Mouse (Mus musculus) ES-E14 (cell line): Measurements from ENCODE around the gene Kdm4b. TPM values are rescaled to one million over a fixed set of nuclear protein-coding genes. Genes with fewer than 3 reads are reported as not detected.

Experiments used
- DNase-seq: peaks from one replicate; pipeline ENCODE4 v3.0.0-alpha.2; 2013; ENCODE audit warnings: low read depth, low spot score
- H3K27ac ChIP-seq: 2 replicates; pipeline ENCODE4 v1.5.1; 2012; ENCODE audit warnings: low read depth, mild to moderate bottlenecking, low read length, moderate library complexity, mixed read lengths; ENCODE audit not compliant: poor library complexity, insufficient read depth, severe bottlenecking
- H3K36me3 ChIP-seq: 2 replicates; pipeline ENCODE4 v1.6.1; 2012; ENCODE audit warnings: mild to moderate bottlenecking, low read length, moderate library complexity, mixed read lengths; ENCODE audit not compliant: control insufficient read depth, poor library complexity, insufficient read depth, severe bottlenecking
- H3K4me1 ChIP-seq, 2 experiments: fragments of 150-350 bp in 1 of 2; sonication (generic) in 1 of 2; 2 replicates each; pipeline ENCODE4 v1.6.1; 2012; ENCODE audit warnings: low read length in 2 of 2, mild to moderate bottlenecking in 1 of 2, mixed read lengths in 1 of 2; ENCODE audit not compliant: control insufficient read depth in 2 of 2, insufficient read depth in 2 of 2, poor library complexity in 1 of 2
- H3K4me3 ChIP-seq, 2 experiments: fragments of 150-350 bp in 1 of 2; sonication (generic) in 1 of 2; 2 replicates each; pipeline ENCODE4 v1.5.1; 2012; ENCODE audit warnings: low read length in 2 of 2, low read depth in 1 of 2, mild to moderate bottlenecking in 1 of 2, mixed read lengths in 1 of 2; ENCODE audit not compliant: insufficient read depth in 1 of 2, poor library complexity in 1 of 2, severe bottlenecking in 1 of 2
- H3K9ac ChIP-seq: 2 replicates; pipeline ENCODE4 v1.6.1; 2012; ENCODE audit warnings: low read depth, mild to moderate bottlenecking, low read length, mixed read lengths; ENCODE audit not compliant: poor library complexity, insufficient read depth, severe bottlenecking
- H3K9me3 ChIP-seq: fragments of 150-350 bp; sonication (generic); 2 replicates; pipeline ENCODE4 v1.6.1; 2012; ENCODE audit warnings: low read depth, mild to moderate bottlenecking, low read length; ENCODE audit not compliant: control insufficient read depth, insufficient read depth
- CHD2 ChIP-seq: IDR thresholded peaks from 2 replicates; pipeline ENCODE4 v1.6.1; 2014; ENCODE audit warnings: mild to moderate bottlenecking, low read depth, low read length, inconsistent platforms
- HCFC1 ChIP-seq: IDR thresholded peaks from 2 replicates; pipeline ENCODE4 v1.6.1; 2012; ENCODE audit warnings: low read length, inconsistent platforms, borderline replicate concordance; ENCODE audit not compliant: insufficient read depth
- MAFK ChIP-seq: IDR thresholded peaks from 2 replicates; pipeline ENCODE4 v1.6.1; 2014; ENCODE audit warnings: mild to moderate bottlenecking, low read depth, low read length, inconsistent platforms; ENCODE audit not compliant: insufficient read depth
- ZC3H11A ChIP-seq: IDR thresholded peaks from 2 replicates; pipeline ENCODE4 v1.6.1; 2012; ENCODE audit warnings: low read depth, mild to moderate bottlenecking, inconsistent platforms, low read length, borderline replicate concordance
- ZNF384 ChIP-seq: IDR thresholded peaks from 2 replicates; pipeline ENCODE4 v1.6.1; 2012; ENCODE audit warnings: low read depth, low read length, inconsistent platforms
- in situ Hi-C, 2 experiments: fragments of 600-800 bp; cut with MboI; formaldehyde crosslinking; loops; one replicate each; pipeline ENCODE4 v1.15.1; 2025; ENCODE audit warnings: low sequenced_read_pairs in 2 of 2, inconsistent platforms in 1 of 2; ENCODE audit not compliant: unreplicated experiment in 2 of 2
- total RNA-seq: library from RNA; depleted of rRNA; stranded (reverse); fragments of 300-350 nt; gene quantifications from 2 replicates; pipeline ENCODE4 v1.2.3, GENCODE M21; 2012

Kdm4b gene
- total RNA-seq, 1 experiment, result 21.1 TPM

DNA sequence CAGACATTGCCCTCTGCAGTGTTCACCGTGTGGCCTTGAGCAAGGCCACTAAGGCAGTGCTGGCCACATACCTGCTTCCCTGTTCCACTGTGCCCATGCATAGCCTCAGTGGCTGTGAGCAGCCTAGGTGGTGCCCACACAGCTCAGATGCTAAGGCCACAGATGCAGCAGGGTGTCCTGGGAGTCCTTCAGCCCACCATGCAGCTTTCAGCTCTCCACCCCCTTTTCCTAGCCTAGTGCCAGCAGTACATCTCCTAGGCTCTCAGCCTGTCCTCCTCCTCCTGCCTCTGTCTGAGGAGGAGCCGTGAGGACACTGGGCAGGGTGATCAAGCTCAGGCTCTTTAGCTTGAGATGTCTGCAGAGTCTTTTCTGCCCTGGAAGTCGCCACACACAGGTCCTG lies 44.2 kb downstream of the Kdm4b start:
- no peak overlapping the region for H3K4me3 ChIP-seq
- no peak overlapping the region for H3K27ac ChIP-seq
- H3K9ac ChIP-seq, result no peak overlapping the region
- H3K9me3 ChIP-seq, result no peaks in the 10 kb centered on the region
- DNase-seq, result no peak
- H3K4me1 ChIP-seq, result no peaks in the 10 kb centered on the region
- in situ Hi-C loops, result no loop called here
- TF ChIP-seq ZNF384 (no peak), ZC3H11A (no peak), HCFC1 (no peak), CHD2 (no peak), MAFK (no peak)
- H3K36me3 ChIP-seq, result peaks cover 19% of the 10 kb centered on the region; the same call in 1 of the 2 replicates

DNA sequence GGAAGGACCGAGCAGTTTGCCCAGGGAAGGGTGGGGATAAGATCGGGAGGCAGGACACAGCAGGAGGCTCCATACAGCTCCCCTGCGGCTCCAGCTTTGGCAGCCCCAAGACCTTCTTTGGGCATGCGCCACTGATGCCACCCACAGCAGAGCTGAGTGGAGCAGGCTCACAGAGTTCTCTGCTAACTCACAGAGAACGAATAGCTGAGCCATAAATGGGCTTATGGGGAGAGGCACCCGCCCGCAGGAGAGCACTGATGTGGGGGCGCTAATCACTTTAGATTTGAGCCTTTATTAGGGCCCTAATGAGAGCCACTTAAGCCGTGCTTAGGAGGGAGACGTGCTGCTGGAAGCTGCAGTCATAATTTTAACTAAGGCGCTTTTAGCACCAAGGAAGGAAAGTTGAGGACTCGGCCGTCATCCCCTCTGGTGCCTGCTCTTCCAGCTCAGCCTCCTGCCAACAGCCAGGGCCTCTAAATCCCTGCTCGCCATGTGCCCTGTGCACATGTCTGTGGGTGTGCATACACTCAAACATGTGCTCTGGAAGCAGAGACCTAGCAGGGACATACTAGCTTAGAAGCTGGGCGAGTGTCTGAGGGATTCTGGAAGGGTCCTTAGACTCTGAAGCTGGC lies 45.3 kb downstream of the Kdm4b start:
- Histone ChIP-seq H3K4me3 (no peak overlapping the region), H3K4me1 (no peaks in the 10 kb centered on the region), H3K27ac (no peak overlapping the region), H3K9me3 (no peaks in the 10 kb centered on the region), H3K36me3 (peaks cover 20% of the 10 kb centered on the region; the same call in 1 of the 2 replicates), H3K9ac (no peak overlapping the region)
- DNase-seq, result no peak
- no peak for TF ChIP-seq CHD2
- no peak for TF ChIP-seq ZC3H11A
- in situ Hi-C loops, result no loop called here

DNA sequence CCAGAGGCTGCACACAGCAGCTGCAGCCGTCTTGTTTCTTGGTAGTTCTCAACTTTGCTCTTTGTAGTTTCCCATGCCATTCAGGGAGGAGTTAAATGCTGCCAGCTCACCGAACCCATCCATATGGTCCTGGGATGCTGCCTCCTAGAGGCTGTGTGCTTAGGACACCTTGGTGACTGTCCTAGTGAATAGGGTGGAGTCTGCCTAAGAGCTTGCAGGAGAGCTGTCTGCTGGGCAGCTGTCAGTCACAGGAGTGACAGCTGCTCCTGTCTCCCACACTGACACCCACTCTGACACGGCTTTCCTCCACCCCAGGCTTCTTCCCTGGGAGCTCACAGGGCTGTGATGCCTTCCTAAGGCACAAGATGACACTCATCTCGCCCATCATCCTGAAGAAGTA lies 46.2 kb downstream of the Kdm4b start:
- Histone ChIP-seq H3K27ac (no peak overlapping the region), H3K4me1 (no peaks in the 10 kb centered on the region), H3K36me3 (peaks cover 25% of the 10 kb centered on the region; the same call in 1 of the 2 replicates), H3K9me3 (no peaks in the 10 kb centered on the region), H3K9ac (no peak overlapping the region), H3K4me3 (no peak overlapping the region)
- DNase-seq, result no peak
- no peak for TF ChIP-seq HCFC1
- TF ChIP-seq ZNF384, result no peak
- no peak for TF ChIP-seq CHD2
- no peak for TF ChIP-seq MAFK
- TF ChIP-seq ZC3H11A, result no peak
- in situ Hi-C loops, result no loop called here

DNA sequence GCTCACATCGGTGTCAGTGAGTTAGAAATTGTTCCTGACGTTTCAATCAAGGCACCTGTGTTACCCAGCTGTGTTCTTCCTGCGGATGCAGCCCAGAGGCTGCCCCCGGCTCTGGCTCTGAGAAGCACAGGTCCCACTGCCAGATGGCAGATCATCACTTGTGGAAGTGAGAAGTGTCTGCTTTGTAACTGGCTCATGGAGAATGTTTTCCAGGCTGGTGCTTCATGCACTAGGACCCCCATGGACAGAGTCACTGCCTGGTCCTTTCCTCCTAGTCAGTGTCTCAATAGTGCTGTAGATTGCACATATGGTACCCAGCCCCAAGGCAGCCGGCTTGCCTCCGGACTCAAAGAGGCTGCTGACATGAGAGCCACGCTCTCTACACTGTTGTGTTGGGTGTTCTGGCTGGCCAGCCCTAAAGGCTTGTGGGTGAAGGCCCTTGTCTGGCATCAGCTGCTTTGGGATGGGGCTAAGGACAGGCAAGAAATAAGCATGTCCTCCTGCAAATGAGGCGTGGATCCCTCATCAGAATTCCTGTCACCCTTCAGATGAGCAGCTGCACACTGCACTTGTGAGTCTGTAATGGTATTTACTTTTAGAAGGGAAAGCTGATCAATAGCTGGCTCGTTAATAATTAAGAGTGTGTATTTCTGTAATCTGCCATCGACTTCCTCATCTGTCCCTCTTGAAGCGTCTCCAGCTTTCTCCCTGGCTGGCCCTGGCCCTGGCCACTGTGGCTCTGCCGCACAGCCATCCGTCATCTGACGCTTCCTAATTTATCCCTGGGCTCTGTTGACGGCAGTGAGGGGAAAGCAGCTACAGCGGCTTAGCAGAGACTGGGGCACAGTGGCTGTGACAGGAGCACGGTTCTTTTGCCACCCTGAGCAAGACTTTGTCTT lies 47.5 kb downstream of the Kdm4b start:
- Histone ChIP-seq H3K27ac (no peak overlapping the region), H3K4me1 (no peaks in the 10 kb centered on the region), H3K36me3 (peaks cover 22% of the 10 kb centered on the region; the same call in 1 of the 2 replicates), H3K4me3 (no peak overlapping the region), H3K9ac (no peak overlapping the region), H3K9me3 (no peaks in the 10 kb centered on the region)
- DNase-seq, result no peak
- TF ChIP-seq CHD2 (no peak), MAFK (no peak), ZC3H11A (no peak), ZNF384 (no peak), HCFC1 (no peak)
- in situ Hi-C loops, result no loop called here
